Mouse (Mus musculus) heart, postnatal 0 days (tissue): ENCODE data around the gene Mms19. TPM values are rescaled to one million over a fixed set of nuclear protein-coding genes. Genes with fewer than 3 reads are reported as not detected.

ENCODE experiments used
- ATAC-seq: fragments of 200-750 bp; cut with Nextera tagmentation; 2 replicates; pipeline ENCODE4 v1.8.0; 2017; ENCODE audit warnings: low read depth, moderate number of reproducible peaks, moderate library complexity; ENCODE audit not compliant: insufficient read depth
- DNase-seq: peaks from one replicate; pipeline ENCODE4 v3.0.0-alpha.2; 2016; ENCODE audit warnings: low spot score
- H3K27ac ChIP-seq: fragments of 300-500 bp; sonication (generic); 2 replicates; pipeline ENCODE4 v1.5.1; 2014; ENCODE audit warnings: low read depth, mild to moderate bottlenecking
- H3K27me3 ChIP-seq: fragments of 300-500 bp; sonication (generic); 2 replicates; pipeline ENCODE4 v1.6.1; 2014; ENCODE audit warnings: low read length, mixed read lengths; ENCODE audit not compliant: control insufficient read depth, insufficient read depth
- H3K36me3 ChIP-seq: fragments of 300-500 bp; sonication (generic); replicated peaks from 2 replicates; pipeline ENCODE4 v1.6.1; 2014; ENCODE audit warnings: low read length, mixed read lengths; ENCODE audit not compliant: control insufficient read depth, insufficient read depth
- H3K4me1 ChIP-seq: fragments of 300-500 bp; sonication (generic); 2 replicates; pipeline ENCODE4 v1.6.1; 2014; ENCODE audit warnings: antibody characterized with exemption; ENCODE audit not compliant: control insufficient read depth, insufficient read depth
- H3K4me2 ChIP-seq: fragments of 300-500 bp; sonication (generic); 2 replicates; pipeline ENCODE4 v1.6.1; 2014; ENCODE audit warnings: low read depth, mild to moderate bottlenecking, low read length, moderate library complexity
- H3K4me3 ChIP-seq: fragments of 300-500 bp; sonication (generic); 2 replicates; pipeline ENCODE4 v1.5.1; 2014; ENCODE audit warnings: low read depth, low read length
- H3K9ac ChIP-seq: fragments of 300-500 bp; sonication (generic); replicated peaks from 2 replicates; pipeline ENCODE4 v1.6.1; 2014; ENCODE audit warnings: low read depth, low read length, mixed read lengths
- H3K9me3 ChIP-seq: fragments of 300-500 bp; sonication (generic); replicated peaks from 2 replicates; pipeline ENCODE4 v1.6.1; 2016; ENCODE audit warnings: low read length; ENCODE audit not compliant: control insufficient read depth
- CTCF ChIP-seq: IDR thresholded peaks from 2 replicates; pipeline ENCODE4 v1.5.1; 2016; ENCODE audit warnings: antibody characterized with exemption, control low read depth, low read depth
- EP300 ChIP-seq: IDR thresholded peaks from 2 replicates; pipeline ENCODE4 v1.6.1; 2016; ENCODE audit warnings: antibody characterized with exemption, low read depth
- WGBS: fragments of 180-500 bp; shearing (Covaris S2); extraction: QIAGEN DNeasy Blood & Tissue Kit; methylation state at CpG from one replicate; pipeline ENCODE4 v1.1.7; 2014; 5-methylcytosine and 5-hydroxymethylcytosine counted together
- polyA plus RNA-seq: library from polyadenylated mRNA; unstranded; fragments of >200 nt; fragmentation: Nextera tagmentation; extraction: Ambion mirVana; gene quantifications from 2 replicates; pipeline ENCODE4 v1.2.1, GENCODE M21; 2015
- total RNA-seq: library from RNA; depleted of rRNA; stranded (reverse); fragments of >200 nt; gene quantifications from 2 replicates; pipeline ENCODE4 v1.2.3, GENCODE M21; 2014; ENCODE audit warnings: low replicate concordance

The Mms19 gene
- total and polyA plus RNA-seq, 2 experiments from 2014 or later: 11.5 to 34.9 TPM

DNA sequence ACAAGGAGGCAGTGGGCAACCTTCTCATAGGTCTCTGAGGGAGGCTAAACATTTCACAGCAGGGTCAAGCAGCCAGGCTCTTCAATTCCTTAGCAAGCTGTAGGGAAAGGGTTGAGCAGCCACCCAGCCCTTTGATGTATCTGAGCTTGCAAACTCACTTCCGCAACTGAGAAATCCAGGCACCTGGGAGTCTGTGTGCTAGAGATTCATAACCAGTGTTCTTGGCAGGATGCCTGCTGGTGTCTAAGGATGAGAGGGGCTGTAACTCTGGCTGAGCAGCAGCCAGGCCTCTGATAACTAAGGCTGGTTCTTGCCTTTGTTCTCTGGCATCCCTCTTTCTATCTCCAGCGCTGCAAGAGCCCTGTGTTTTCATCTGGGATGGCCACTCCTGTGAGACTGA lies 79.3 kb downstream of the Mms19 start:
- DNase-seq (no peak), ATAC-seq (no peak)
- Histone ChIP-seq H3K36me3 (no peaks in the 10 kb centered on the region), H3K9ac (no peak overlapping the region), H3K4me2 (no peak overlapping the region), H3K4me1 (0 out of 2 replicates have a peak, but pooled peaks cover 5% of the 10 kb centered on the region), H3K4me3 (no peak overlapping the region), H3K27me3 (no peaks in the 10 kb centered on the region), H3K27ac (no peak overlapping the region), H3K9me3 (no peaks in the 10 kb centered on the region)
- TF ChIP-seq EP300 (no peak), CTCF (no peak)
- 18% methylated on average over 2 of the region's 2 CpGs for WGBS

GRCm38 (mm10) chr19:41900495-41901090 lies 80.4 kb downstream of the Mms19 start:
- 77% methylated on average over 8 of the region's 8 CpGs for WGBS
- peaks cover 5% of the 10 kb centered on the region for H3K4me1 ChIP-seq
- no peak overlapping the region for H3K4me3 ChIP-seq
- no peak overlapping the region for H3K27ac ChIP-seq
- ATAC-seq (no peak), DNase-seq (no peak)
- H3K9ac ChIP-seq: no peak overlapping the region
- TF ChIP-seq CTCF (no peak), EP300 (no peak)
- H3K27me3 ChIP-seq: no peaks in the 10 kb centered on the region
- no peaks in the 10 kb centered on the region for H3K9me3 ChIP-seq
- no peaks in the 10 kb centered on the region for H3K36me3 ChIP-seq
- H3K4me2 ChIP-seq: no peak overlapping the region

- H3K4me2 ChIP-seq: no peak overlapping the region
- DNase-seq (peak; percentile 24), ATAC-seq (no peak)
- 44% methylated on average over 4 of the region's 4 CpGs for WGBS
- H3K27ac ChIP-seq: no peak overlapping the region
- H3K36me3 ChIP-seq: no peaks in the 10 kb centered on the region
- no peak overlapping the region for H3K4me3 ChIP-seq
- no peak overlapping the region for H3K9ac ChIP-seq
- peaks cover 16% of the 10 kb centered on the region for H3K4me1 ChIP-seq
- no peaks in the 10 kb centered on the region for H3K9me3 ChIP-seq
- H3K27me3 ChIP-seq: no peaks in the 10 kb centered on the region
- TF ChIP-seq EP300 (no peak), CTCF (peak; percentile 66)
Observed at GRCm38 (mm10) chr19:41898860-41899259, 82.1 kb downstream of the Mms19 start.

- H3K9me3 ChIP-seq: no peaks in the 10 kb centered on the region
- no peaks in the 10 kb centered on the region for H3K27me3 ChIP-seq
- 16% methylated on average over 18 of the region's 18 CpGs for WGBS
- H3K4me1 ChIP-seq: peaks cover 16% of the 10 kb centered on the region
- H3K27ac ChIP-seq: no peak overlapping the region; the same call in 1 of the 2 replicates
- H3K4me2 ChIP-seq: peak overlapping the region; percentile 75
- H3K9ac ChIP-seq: peak overlapping the region; percentile 45
- no peaks in the 10 kb centered on the region for H3K36me3 ChIP-seq
- ATAC-seq (no peak), DNase-seq (no peak)
- H3K4me3 ChIP-seq: peak overlapping the region; percentile 59
- TF ChIP-seq CTCF: no peak
- no peak for TF ChIP-seq EP300
Observed at GRCm38 (mm10) chr19:41896319-41896711, 84.6 kb downstream of the Mms19 start.

GRCm38 (mm10) chr19:41895460-41896318 lies 85.3 kb downstream of the Mms19 start, which contains the start of gene Rrp12:
Gene Rrp12 (minus strand): TSS chr19:41896173.
- peak within 1 kb of the TSS; percentile 75 for H3K4me2 ChIP-seq
- under 1% methylated on average over 46 of the region's 46 CpGs for WGBS
- peak within 1 kb of the TSS; percentile 74 for H3K27ac ChIP-seq
- peak; percentile 93 for ATAC-seq
- no peaks in the 10 kb centered on the region for H3K27me3 ChIP-seq
- H3K4me3 ChIP-seq: peak within 1 kb of the TSS; percentile 59
- DNase-seq: peak; percentile 98
- no peaks in the 10 kb centered on the region for H3K9me3 ChIP-seq
- peak within 1 kb of the TSS; percentile 45 for H3K9ac ChIP-seq
- H3K36me3 ChIP-seq: peaks cover 4% of the 10 kb centered on the region; the same call in 1 of the 2 replicates
- peaks cover 16% of the 10 kb centered on the region for H3K4me1 ChIP-seq
- TF ChIP-seq EP300 (no peak; the same call in 1 of the 2 replicates), CTCF (no peak)
